Mouse (Mus musculus): Measurements from ENCODE around the gene Atxn7l3.

The Atxn7l3 gene

GRCm38 (mm10) chr11:102318576-102319409 is 22.4 kb upstream of the Atxn7l3 start:
- peak; percentile 70 to 76 for DNase-seq

- DNase-seq: peak; percentile 84 to 90
Measured at GRCm38 (mm10) chr11:102317901-102318575, 21.6 kb upstream of the Atxn7l3 start.

DNA sequence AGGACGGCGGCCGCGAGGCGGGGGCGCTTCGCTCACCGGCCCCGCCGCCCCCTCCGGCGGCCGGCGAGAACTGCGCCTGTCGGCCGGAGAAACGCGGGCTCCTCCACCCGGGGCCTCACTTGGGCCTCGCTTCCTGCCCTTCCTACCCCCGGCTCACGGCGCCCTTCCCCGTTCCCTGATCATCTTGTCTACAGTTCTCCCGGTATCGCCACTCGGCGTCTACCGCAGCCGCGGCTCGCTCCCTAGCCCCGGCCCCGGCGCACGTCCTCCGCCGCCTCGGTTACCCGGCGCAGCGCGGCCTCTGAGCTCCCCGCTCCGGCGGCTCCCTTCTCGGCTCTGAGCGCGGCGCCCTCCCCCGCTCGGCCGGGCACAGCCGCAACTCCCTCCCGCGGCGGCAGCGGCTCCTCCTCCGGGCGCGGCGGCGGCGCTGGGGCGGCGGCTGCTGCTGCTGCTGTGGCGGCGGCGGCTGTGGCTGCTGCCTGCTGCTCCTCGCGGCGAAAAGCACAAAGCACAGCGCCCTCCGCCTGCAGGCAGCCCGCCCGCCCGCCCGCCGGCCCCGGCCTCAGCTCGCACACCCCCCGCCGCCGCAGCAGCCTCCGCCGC is 21.0 kb upstream of the Atxn7l3 start:
- peak; percentile 81 to 86 for DNase-seq

DNA sequence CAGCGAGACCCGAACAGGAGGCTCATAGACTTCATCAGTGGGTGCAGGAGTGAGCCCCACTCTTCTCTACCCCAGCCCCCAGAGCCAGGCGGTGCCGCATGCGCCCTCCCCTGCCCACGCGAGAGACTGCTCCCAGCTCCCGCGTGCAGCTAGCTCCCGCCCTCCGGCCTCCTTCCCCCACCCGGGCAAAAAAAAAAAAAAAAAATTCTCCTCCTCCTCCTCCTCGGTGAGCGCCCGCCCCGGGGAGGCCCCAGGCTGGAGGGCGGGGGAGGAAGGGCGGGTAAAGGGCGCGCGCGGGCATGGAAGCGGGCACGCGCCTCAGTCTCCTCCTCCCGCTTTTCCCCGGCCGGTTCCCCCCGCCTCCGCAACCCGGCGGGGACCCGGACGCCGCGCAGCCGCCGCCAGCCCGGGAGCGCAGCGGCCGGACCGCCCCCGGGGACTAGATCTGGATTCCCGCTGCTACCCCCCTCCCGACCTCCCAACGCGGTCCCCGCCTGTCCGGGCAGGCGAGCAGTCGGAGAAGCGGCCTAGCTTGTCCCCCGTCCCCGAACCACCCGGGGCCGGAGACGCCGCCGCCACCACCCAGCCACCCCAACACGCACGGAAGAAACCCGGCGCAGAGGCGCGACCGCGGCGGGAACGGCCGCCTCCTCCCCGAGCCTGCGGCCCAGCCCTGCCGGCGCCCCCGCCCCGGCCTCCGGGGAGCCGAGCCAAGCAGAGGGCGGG is 20.3 kb upstream of the Atxn7l3 start:
- DNase-seq: peak; percentile 93 to 95

DNA sequence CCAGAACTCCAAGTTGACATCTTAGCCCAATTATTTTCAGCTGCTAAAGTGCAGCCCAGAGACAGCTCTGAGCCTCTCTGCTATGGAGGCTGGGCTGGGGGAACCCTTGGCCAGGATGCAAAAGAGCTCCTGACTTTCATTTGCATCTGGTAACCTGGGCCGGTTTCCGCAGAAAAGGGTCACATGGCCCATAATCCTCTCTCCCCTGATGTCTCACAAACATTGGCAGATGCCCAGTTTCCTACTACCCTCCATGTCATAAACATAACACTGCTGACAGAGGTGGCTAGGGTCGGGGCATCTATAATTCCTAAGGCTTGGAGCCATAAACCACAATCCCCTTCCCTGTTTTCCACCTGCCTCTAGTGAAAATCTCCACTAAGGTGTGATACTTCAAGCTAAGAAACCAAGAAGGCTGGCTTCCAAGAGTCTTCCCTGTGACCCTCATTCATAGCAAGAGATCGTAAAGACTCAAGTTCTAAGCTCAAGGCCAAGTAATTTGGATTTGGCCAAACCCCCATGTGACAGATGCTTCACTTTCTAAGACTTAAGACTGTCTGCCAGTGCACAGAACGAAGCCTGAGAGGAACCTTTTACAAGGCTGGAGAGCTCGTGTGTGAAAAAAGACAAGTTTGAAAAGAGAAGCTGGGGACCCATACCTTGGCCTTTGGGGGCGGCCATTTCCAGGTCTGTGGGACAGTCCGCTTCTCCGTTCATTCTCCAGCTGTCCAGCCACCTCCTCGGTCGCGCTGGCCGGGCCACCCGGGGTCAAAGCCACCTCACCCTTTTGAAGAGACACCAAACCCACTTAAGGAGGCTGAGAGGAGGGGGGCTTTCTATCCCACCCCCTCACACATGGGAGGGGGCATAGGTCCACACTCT is 19.5 kb upstream of the Atxn7l3 start:
- peak in 1 of 2 experiments; percentile 30 for DNase-seq

DNA sequence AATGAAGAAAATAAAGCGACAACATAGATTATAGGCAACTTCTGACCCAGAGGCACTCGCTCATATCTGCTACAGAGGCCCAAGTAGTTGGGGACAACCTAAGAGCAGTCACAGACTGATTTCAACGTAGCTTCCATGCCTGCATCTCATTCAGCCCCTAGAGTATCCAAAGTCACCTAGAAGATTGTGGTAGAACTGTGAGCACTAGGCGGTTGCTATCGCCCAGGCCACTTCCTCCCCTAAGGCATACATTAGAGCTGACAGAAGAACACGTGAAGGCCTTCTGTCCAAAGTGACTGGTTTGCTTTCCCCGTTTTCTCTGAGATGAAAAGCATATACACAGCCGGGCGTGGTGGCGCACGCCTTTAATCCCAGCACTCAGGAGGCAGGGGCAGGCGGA is 17.9 kb upstream of the Atxn7l3 start:
- no peak for DNase-seq

- DNase-seq: no peak
Measured at GRCm38 (mm10) chr11:102312586-102312985, 16.2 kb upstream of the Atxn7l3 start.

DNA sequence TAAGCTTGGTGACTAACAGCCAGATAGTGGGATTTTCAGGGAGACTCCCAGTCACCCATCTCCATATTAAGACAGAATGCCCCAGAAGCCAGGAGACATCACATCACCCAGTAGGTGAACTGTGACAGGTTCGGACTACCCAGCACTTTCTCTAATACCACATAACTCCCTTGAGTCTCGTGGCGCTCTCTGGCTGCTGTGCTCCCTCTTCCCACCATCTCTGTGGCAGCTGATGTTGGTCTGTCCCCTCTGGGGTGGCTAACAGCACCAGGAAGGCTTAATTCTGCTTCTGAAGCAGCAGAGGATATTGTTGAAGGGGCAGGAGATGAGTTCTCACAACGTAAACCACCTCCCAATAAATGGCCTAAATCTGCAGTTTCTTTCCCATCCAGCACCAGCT is 15.5 kb upstream of the Atxn7l3 start:
- DNase-seq: no peak

GRCm38 (mm10) chr11:102310768-102311695 is 14.6 kb upstream of the Atxn7l3 start:
- DNase-seq: peak in 1 of 2 experiments; percentile 36

DNA sequence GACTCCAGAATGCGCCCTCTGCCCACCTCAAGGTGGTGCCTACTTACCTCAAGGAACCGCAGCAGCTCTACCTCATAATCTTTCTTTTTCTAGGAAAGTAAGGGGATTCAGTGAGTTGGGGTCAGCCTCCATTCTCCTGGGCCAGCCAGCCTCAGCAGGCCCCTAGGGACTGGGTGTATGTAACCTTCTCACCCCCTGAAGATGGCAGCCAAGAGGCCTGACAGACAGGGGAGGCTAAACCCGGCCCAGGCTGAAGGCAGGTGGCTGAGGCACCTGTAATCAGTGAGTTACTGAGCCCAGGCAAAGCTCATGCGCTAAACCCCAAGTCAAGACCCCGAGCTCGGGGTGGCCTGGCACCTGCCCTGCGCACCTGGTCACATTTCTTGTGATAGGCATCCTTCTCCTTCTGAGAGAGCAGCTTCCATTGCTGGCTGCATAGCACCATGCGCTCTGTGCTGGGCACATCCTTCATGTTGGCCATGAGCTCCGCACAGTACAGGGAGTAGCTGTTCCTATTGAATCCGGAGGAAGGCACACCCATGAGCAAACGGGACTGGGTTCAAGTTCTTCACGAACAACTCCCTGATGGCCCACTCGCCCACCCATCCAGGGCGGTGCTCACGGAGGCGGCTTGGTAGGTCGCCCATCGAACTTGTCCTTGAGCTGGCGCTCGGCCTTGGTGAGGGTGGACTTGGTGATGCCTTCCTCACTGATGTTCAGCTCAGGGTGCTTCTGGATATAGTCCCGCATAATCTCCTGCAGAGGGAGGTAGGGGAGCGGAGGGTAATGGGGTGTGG is 13.6 kb upstream of the Atxn7l3 start:
- peak in 1 of 2 experiments; percentile 26 for DNase-seq

GRCm38 (mm10) chr11:102308979-102309378 is 12.5 kb upstream of the Atxn7l3 start:
- peak; percentile 98 to 99 for DNase-seq

- DNase-seq: no peak
Measured at GRCm38 (mm10) chr11:102308104-102308503, 11.7 kb upstream of the Atxn7l3 start.

DNA sequence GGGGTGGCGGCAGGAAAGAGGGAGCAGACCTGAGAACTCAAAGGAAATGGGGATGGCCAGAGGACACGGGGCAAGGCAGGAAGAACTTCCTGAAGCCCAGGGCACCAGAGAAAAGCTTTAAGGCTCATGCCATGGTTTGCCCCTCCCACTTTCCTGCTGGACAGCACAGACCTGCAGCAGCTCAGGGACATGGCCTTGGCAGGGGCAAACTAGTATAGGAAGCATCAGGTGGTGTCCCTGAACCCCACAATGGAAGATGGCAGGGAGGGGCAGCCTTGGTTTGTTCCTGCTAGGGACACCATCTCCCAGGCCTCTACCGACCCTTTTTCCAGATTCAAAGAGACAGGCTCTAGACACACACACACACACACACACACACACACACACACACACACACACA is 8.9 kb upstream of the Atxn7l3 start:
- no peak for DNase-seq

- DNase-seq: no peak
Measured at GRCm38 (mm10) chr11:102304141-102304540, 7.7 kb upstream of the Atxn7l3 start.

GRCm38 (mm10) chr11:102299839-102300238 is 3.4 kb upstream of the Atxn7l3 start:
- peak in 1 of 2 experiments; percentile 78 for DNase-seq

DNA sequence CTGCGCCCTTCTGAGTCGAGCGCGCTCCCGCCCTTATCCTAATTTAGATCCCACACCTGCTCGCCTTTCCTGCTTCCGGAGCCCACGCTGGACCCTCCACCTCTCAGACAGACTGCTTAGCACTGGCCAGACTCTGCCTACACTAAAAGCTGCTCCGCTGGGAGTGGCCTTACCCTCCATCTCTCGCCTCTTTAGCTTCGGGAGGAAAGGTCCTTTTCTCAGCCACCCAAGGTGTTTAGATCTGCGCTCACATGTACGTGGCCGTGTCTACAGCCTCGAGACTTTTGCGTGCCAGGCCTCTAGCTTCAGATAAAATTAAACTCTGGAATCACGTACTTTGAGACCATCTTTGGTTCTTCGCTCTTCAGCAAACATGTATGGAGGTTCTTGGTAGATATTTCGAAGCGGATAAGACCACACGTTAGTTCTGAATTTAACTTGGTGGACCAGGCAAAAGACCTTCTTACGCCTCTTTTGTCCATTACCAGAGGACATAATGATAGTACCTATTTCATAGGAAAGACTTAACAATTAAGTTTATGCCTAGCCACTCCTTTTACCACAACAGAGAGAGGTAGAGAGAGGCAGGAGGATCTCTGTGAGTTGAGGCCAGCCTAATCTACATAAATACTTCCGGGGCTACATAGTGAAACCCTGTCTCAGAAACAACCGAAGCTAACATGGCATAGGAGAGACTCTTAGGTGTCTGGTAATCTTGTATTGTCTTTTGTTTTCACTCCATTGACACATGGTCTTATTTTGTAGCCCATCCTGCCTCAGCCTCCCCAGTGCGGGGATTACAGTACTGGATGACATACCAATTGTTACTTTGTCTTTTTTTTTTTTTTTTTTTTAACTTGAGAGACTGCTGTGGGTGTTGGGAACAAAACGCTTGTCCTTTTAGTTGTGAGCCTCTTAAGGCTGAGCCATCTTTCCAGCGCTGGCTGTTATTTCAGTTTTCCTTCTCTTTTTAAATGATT is 1.4 kb upstream of the Atxn7l3 start:
- DNase-seq: no peak

DNA sequence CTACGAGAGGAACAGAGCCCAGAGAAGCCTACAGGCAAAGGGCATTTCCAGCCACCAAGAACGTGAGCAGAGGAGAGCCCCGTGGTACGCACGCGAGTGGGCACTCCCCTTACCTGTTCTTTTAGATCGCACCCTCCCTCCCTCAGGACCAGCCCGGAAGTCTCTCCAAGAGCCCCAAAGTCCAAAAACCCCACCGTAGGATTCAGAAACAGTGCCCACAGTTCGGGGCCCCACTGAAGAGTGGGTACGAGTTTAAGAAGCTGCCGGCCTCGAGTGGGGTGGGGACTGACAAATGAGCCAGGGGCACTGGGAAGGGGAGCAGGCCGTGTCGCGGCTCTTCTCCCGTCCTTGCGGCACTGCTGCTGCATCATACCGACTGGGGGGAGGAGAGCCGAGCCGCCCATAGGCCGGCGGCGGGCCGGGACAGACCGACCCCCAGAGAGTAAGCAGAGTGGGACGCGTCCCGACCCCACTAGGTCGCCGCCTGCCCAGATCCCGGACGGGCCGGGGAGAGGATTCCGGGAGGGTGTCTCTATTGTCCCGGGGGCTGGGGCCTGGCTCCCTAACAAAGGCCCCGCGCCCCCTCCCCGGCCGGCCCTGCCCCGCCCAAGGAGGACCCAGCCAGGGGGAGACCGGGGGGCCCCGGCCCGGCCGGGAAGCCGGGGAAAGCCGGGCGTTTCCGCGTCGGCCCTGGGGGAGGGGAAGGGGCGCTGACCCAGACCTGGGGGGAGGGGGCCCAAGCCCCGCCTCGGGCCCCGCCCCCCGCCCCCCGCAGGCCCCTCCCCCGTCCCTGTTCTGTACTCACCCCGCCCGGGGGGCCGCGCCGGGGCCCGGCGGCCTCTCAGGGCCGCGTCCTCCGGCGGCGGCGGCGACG is 596 bp downstream of the Atxn7l3 start:
- peak; percentile 77 to 82 for DNase-seq
